Mouse (Mus musculus) c-Kit-negative CD71-positive TER-119-positive erythroid progenitor cells, embryonic 14.5 days (primary cell): ENCODE results near the gene Polr3gl.

ENCODE experiments used
- DNase-seq: peaks from one replicate; pipeline ENCODE4 v3.0.0-alpha.2; 2013; ENCODE audit warnings: low read depth, low spot score

Gene Polr3gl

DNA sequence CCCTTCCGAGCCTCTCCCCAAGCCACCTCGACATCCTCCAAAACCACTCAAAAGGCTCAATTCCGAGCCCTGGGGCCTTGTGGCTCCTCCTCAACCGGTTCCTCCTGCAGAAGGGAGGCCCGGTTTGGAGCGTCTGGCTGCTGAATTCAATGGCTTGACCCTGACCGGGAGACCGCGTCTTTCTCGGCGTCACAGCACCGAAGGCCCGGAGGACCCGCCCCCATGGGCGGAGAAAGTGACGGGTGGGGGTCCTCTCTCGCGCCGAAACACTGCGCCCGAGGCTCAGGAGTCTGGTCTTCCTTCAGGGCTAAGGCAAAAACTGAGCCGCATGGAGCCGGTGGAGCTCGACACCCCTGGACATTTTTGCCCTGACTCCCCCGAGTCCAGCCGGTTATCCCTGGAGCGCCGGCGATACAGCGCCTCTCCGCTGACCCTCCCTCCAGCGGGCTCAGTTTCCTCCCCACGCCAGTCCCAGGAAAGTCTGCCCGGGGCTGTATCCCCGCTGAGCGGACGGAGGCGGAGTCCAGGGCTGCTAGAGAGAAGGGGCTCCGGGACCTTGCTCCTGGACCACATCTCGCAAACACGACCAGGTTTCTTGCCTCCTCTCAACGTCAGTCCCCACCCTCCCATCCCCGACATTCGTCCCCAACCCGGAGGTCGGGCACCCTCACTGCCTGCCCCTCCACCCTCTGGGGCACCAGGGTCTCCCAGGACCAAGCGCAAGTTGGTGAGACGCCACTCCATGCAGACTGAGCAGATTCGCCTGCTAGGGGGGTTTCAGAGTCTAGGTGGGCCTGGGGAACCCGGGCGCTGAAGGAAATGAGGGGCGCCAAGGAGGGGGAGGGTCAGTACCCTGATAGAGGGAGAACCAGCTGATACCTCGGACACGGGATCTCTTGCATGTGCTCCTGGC lies 4.4 kb upstream of the Polr3gl start:
- no peak for DNase-seq

DNA sequence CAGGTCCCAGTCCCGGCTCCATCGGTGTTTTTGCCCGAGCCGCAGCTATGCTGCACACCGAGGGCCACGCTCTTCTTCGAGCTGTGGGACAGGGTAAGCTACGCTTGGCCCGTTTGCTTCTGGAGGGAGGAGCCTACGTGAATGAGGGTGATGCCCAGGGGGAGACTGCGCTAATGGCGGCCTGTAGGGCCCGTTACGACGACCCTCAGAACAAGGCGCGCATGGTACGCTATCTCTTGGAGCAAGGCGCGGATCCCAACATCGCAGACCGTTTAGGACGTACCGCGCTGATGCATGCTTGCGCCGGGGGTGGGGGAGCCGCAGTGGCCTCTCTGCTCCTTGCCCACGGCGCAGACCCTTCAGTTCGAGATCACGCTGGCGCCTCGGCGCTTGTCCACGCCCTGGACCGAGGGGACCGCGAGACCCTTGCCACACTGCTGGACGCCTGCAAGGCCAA lies 3.5 kb upstream of the Polr3gl start:
- no peak for DNase-seq

DNA sequence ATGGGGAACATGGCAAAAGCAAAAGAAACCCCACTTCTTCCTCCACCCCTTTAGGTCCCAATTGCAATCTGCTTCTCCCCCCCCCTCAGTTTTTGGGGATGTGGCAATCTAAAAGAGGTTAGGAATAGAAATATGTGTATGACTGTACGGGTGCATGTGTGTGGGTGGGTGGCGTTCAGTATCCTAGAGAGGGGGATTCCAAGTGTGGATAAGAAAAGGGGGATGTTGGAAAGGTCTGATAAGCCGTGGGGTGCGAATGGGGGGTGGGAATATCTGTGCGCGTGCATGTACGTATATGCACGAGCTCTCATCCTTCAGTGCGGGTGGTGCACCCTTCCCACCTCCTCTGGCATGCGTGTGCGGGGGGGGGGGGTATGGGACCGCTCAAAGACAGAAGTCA lies 2.9 kb upstream of the Polr3gl start:
- no peak for DNase-seq

GRCm38 (mm10) chr3:96596228-96596707 lies 2.3 kb upstream of the Polr3gl start, which contains the start of gene Ankrd34a:
TSS of gene Ankrd34a (plus strand) at chr3:96596636.
- no peak for DNase-seq

- DNase-seq = no peak
These were observed 1.7 kb upstream of the Polr3gl start for GRCm38 (mm10) chr3:96595661-96596060.

DNA sequence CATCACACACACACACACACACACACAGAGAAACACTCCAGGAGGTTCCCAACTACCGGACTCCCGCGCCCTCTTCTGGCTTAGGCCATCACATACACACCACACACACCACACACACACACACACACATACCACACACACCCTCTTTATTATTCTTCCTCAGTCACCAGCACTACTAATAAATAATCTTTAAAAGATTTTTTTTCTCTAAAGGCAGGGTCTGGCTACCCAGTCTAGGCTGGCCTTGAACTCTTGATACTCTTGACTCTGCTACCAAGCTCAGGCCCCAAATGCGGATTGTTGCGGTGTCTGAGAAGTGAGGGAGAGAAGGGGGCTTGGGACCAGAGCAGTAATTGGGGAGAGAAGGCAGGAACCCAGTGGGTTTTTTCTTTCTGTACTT lies 870 bp upstream of the Polr3gl start:
- DNase-seq = no peak

GRCm38 (mm10) chr3:96593374-96593773 lies 607 bp downstream of the Polr3gl start:
- no peak for DNase-seq

DNA sequence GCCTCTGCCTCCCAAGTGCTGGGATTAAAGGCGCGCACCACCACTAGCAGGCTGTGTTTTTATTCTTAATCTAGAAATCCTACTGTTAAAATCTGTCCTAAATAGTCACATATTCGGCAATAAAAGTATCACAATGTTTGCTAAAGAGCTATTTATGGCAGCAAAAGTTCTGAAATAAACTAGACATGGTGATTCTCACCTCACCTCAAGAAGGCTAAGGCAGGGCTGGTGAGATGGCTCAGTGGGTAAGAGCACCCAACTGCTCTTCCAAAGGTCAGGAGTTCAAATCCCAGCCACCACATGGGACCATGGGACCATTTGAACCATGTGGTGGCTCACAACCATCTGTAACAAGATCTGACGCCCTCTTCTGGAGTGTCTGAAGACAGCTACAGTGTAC lies 3.3 kb downstream of the Polr3gl start:
- DNase-seq = no peak

DNA sequence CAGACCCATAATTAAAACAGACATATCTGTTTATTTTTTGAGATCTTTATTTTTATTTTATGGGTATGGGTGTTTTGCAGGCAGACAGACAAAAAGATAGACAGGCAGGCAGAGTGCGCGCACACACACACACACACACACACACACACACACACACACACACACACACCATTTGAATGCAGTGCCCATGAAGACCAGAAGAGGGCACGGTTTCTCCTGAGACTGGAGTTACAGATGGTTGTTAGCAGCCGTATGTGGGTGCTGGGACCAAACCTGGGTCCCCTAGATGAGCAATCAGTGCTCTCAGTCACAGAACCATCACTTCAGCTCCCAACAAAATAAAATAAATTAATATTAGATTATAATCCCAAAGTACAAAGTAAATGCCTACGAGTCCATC lies 10.6 kb downstream of the Polr3gl start:
- DNase-seq = no peak

DNA sequence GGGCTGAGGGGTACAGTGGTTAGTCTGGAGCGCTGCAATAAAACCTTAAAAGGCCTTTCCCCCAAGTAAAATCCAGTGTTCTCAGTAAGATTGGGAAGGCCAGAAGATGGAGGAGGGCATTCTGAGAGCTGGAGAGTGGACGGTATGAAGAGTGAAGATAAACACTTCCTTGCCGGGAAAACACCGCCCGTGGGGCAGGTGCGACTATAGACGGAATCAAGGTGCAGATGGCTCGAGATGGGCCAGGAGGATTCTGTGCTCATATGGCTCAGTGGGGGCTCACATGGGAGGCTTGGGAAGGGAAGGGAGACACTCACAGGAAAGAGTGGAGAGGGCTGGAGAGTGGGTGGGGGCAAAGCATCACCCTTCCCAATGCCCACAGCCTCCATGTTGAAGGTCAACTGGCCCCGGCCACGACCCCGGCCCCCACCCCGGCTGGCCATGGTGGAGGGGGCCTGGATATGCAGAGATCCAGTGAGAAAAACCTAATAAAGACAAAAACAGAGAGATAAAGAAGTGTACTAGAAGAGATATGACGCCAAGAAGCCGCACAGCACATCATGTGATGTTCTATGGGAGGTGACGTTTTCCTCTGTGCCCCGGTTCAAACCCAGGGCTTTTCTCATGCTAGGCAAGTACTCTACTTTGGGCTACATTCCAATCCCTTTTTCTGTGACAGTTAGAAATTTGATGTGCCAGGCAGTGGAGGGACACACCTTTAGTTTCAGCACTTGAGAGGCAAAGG lies 12.0 kb downstream of the Polr3gl start:
- DNase-seq = no peak

GRCm38 (mm10) chr3:96581141-96581540 lies 12.8 kb downstream of the Polr3gl start:
- no peak for DNase-seq

DNA sequence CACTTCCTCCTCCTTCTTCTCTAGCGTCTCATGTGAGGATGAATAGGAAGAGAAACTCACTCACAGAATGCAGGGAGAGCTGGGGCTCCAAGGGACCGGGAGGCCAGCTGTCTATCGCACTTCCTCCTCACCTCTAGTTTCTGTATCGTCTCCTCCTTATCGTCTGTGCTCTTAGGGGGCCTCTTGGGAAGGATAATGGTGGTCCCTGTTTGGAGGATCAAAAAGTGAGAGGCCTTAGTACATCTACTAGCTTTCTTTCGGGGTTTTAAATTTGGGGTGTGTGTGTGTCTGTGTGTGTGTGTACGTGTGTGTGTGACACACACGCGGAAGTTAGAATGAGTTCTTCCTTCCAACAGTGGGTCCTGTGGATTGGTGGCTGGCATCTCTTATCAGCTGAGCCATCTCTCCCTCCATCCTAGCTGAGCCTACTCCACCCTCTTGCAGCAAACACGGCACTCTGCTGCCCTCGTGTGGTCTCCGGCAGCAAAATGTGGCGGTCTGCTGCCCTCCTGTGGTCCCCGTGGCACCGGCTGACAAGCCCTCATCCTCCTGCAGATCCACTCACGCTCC lies 14.0 kb downstream of the Polr3gl start:
- peak; percentile 76 for DNase-seq

DNA sequence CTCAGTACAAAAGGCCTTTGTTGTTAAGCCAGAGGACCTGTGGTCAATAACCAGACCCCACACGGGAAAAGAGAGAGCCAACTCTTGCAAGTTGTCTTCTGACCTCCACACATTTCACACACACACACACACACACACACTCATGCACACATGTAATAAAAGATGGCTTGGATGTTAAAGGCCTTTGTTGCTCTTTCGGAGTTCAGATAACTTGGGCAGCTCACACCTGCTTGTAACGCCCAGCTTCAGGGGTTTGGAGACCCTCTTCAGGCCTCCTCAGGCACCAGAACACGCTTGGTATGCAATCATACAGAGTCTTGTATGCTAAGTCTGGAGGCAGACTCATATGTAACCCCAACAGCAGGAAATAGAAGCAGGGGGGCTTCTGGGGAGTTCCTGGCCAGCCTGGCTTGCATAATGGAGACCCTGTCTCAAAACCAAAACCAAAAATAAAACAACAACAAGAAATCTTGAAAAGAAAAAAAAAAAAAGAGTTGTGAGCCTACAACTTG lies 14.7 kb downstream of the Polr3gl start:
- DNase-seq = no peak

DNA sequence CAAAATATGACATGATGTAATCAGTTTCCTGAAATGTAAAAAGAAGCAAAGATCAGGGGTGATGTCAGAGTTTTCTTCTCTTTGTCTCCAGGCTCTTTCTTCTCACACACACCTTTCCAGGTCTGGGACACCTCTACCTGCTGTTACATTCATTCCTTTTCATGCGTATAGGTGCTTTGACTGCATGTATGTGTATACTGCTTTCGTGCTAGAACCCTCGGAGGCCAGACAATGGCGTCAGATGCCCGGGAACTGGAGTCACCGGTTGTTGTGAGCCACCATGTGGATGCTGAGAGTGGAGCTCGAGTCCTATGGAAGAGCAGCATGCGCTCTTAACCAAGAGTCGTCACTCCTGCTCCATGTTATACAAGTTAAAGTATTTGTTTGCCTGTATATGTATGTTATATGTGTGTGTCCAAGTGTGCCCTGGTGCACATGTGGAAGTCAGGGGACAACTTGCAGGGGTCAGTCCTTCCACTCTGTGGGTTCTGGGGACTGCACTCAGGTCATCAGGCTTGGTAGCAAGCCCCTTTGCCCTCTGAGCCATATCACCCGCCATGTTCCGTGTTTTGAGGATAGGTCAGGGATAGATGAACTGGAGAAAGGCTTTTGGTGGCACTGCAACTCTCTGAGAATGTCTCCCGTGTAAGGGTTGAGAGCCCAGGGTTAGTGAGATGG lies 15.3 kb downstream of the Polr3gl start:
- DNase-seq = no peak

DNA sequence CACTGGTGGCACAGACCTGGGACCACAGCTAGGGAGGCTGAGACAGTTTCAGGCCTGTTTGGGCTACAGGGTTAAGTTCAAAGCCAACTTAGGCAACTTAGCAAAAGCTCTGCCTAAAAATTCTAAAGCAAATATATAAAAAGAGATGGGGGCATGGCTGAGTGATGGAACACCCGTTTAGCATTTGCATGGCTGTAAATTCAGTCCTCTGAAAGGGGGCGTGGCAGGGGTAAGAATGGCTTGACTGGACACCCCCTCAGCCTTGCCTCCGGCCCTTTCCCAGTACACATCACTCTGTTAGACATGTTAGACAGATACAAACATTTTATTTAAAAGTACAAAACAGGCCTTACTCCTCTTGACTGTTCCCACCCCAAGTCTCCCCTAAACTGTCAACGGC lies 16.4 kb downstream of the Polr3gl start:
- DNase-seq = no peak

- DNase-seq = peak; percentile 57
These were observed 17.1 kb downstream of the Polr3gl start, which contains the start of gene Gm16253 for GRCm38 (mm10) chr3:96576690-96577541. TSS of gene Gm16253 (plus strand) at chr3:96576984.

DNA sequence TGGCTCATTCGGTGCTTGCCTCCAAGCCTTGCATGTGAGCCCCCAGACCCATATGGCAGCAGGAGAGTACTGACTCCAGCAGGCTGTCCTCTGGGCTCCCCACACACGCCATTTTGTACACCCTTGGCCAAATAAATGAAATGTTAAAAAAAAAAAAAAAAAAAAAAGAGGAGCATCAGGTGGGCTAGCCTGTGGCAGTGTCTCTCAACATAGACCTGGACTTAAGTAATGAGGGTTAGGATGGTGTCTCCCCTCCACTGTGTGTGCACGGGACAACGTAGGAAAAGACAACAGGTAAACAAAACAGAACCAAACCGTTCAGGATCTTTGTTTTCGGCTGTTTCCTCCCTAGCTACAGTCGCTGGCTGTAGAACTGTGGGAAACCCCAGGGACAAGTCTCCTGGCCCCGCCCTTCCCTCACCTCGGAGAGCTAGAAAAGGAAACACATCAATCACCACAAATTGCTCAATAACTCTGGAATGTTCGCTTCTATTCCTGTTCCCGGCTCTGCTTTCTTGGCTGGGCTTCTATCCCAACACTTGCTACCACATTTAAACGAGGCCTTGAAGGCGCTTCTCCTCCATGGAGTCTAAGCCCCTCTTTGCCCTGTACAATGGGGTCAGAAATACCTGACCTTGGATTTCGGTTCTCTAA lies 17.8 kb downstream of the Polr3gl start:
- no peak for DNase-seq

- DNase-seq = no peak
These were observed 18.6 kb downstream of the Polr3gl start for GRCm38 (mm10) chr3:96575272-96575984.
